Mouse (Mus musculus): ENCODE measurements at regions not wholly inside any gene's neighbourhood (a gene's known extent, or its start where the extent isn't known, plus 50 kb on each side); places are given as distances from the start of the nearest gene placed in this dataset.

- no peak overlapping the region for H3K4me2 ChIP-seq (ENCODE audit: low read depth, low read length, poor library complexity, severe bottlenecking)
- H3K4me1 ChIP-seq (ENCODE audit: insufficient read depth, low read length) = peaks cover 18% of the 10 kb centered on the region
- no peak overlapping the region for H3K27ac ChIP-seq (ENCODE audit: low read depth, low read length)
- 90% methylated on average over 2 of the region's 2 CpGs for WGBS
- H3K9me3 ChIP-seq (ENCODE audit: low read length) = no peaks in the 10 kb centered on the region
- H3K4me3 ChIP-seq (ENCODE audit: low read depth, low read length) = no peak overlapping the region
- TF ChIP-seq CTCF (IDR thresholded peaks at IDR 0.05) = no peak
- H3K9ac ChIP-seq (replicated peaks; ENCODE audit: low read length, poor library complexity, severe bottlenecking) = no peak overlapping the region
- DNase-seq (ENCODE audit: low spot score) (no peak), ATAC-seq (ENCODE audit: low FRiP score) (no peak)
- no peaks in the 10 kb centered on the region for H3K36me3 ChIP-seq (ENCODE audit: insufficient read depth, low read length)
- H3K27me3 ChIP-seq (ENCODE audit: insufficient read depth, low read length) = no peaks in the 10 kb centered on the region
Observed at GRCm38 (mm10) chr2:30697851-30698250, 103.0 kb downstream of the Cstad start.

- Histone ChIP-seq H3K4me1 (ENCODE audit: insufficient read depth, low read length) (peaks cover 27% of the 10 kb centered on the region), H3K27me3 (ENCODE audit: insufficient read depth, low read length) (no peaks in the 10 kb centered on the region), H3K4me2 (ENCODE audit: low read depth, low read length, poor library complexity, severe bottlenecking) (no peak overlapping the region), H3K9ac (replicated peaks; ENCODE audit: low read length, poor library complexity, severe bottlenecking) (0 out of 2 replicates have a peak overlapping the region, but pooled peaks have one; percentile 39), H3K27ac (ENCODE audit: low read depth, low read length) (peak overlapping the region; percentile 99), H3K9me3 (ENCODE audit: low read length) (no peaks in the 10 kb centered on the region), H3K4me3 (ENCODE audit: low read depth, low read length) (no peak overlapping the region), H3K36me3 (ENCODE audit: insufficient read depth, low read length) (no peaks in the 10 kb centered on the region)
- no peak for ATAC-seq (ENCODE audit: low FRiP score)
- WGBS = 61% methylated on average over 11 of the region's 11 CpGs
- no peak for TF ChIP-seq CTCF (IDR thresholded peaks at IDR 0.05)
- DNase-seq (ENCODE audit: low spot score) = no peak
Observed at GRCm38 (mm10) chr2:30695771-30696456, 101.1 kb downstream of the Cstad start.

- ATAC-seq (ENCODE audit: low FRiP score) (no peak), DNase-seq (ENCODE audit: low spot score) (no peak)
- H3K4me3 ChIP-seq (ENCODE audit: low read depth, low read length) = no peak overlapping the region
- H3K4me2 ChIP-seq (ENCODE audit: low read depth, low read length, poor library complexity, severe bottlenecking) = no peak overlapping the region
- H3K9me3 ChIP-seq (ENCODE audit: low read length) = no peaks in the 10 kb centered on the region
- no peaks in the 10 kb centered on the region for H3K36me3 ChIP-seq (ENCODE audit: insufficient read depth, low read length)
- no peaks in the 10 kb centered on the region for H3K27me3 ChIP-seq (ENCODE audit: insufficient read depth, low read length)
- 0 out of 2 replicates have a peak overlapping the region, but pooled peaks have one; percentile 24 for H3K9ac ChIP-seq (replicated peaks; ENCODE audit: low read length, poor library complexity, severe bottlenecking)
- H3K4me1 ChIP-seq (ENCODE audit: insufficient read depth, low read length) = peaks cover 27% of the 10 kb centered on the region
- 94% methylated on average over 1 of the region's 1 CpGs for WGBS
- peak overlapping the region; percentile 99 for H3K27ac ChIP-seq (ENCODE audit: low read depth, low read length)
- TF ChIP-seq CTCF (IDR thresholded peaks at IDR 0.05) = no peak
Observed at GRCm38 (mm10) chr2:30695041-30695440, 100.2 kb downstream of the Cstad start.

- H3K9me3 ChIP-seq (ENCODE audit: low read length) = no peaks in the 10 kb centered on the region
- peak overlapping the region; percentile 23 for H3K4me3 ChIP-seq (ENCODE audit: low read depth, low read length)
- no peaks in the 10 kb centered on the region for H3K36me3 ChIP-seq (ENCODE audit: insufficient read depth, low read length)
- under 1% methylated on average over 41 of the region's 41 CpGs for WGBS
- ATAC-seq (ENCODE audit: low FRiP score) (peak; percentile 89), DNase-seq (ENCODE audit: low spot score) (peak; percentile 97)
- no peak for TF ChIP-seq CTCF (IDR thresholded peaks at IDR 0.05)
- H3K4me1 ChIP-seq (ENCODE audit: insufficient read depth, low read length) = peaks cover 22% of the 10 kb centered on the region
- peak overlapping the region; percentile 62 for H3K9ac ChIP-seq (replicated peaks; ENCODE audit: low read length, poor library complexity, severe bottlenecking)
- peak overlapping the region; percentile 50 for H3K4me2 ChIP-seq (ENCODE audit: low read depth, low read length, poor library complexity, severe bottlenecking)
- no peaks in the 10 kb centered on the region for H3K27me3 ChIP-seq (ENCODE audit: insufficient read depth, low read length)
- H3K27ac ChIP-seq (ENCODE audit: low read depth, low read length) = peak overlapping the region; percentile 99
Observed at GRCm38 (mm10) chr2:30693206-30694035, 98.6 kb downstream of the Cstad start.

GRCm38 (mm10) chr2:30692561-30693205 is 97.8 kb downstream of the Cstad start:
- TF ChIP-seq CTCF (IDR thresholded peaks at IDR 0.05) = no peak
- Histone ChIP-seq H3K4me3 (ENCODE audit: low read depth, low read length) (no peak overlapping the region), H3K27ac (ENCODE audit: low read depth, low read length) (peak overlapping the region; percentile 99), H3K4me2 (ENCODE audit: low read depth, low read length, poor library complexity, severe bottlenecking) (peak overlapping the region; percentile 28; the same call in 1 of the 2 replicates), H3K27me3 (ENCODE audit: insufficient read depth, low read length) (no peaks in the 10 kb centered on the region), H3K4me1 (ENCODE audit: insufficient read depth, low read length) (peaks cover 22% of the 10 kb centered on the region), H3K9ac (replicated peaks; ENCODE audit: low read length, poor library complexity, severe bottlenecking) (peak overlapping the region; percentile 36; the same call in 1 of the 2 replicates), H3K9me3 (ENCODE audit: low read length) (no peaks in the 10 kb centered on the region), H3K36me3 (ENCODE audit: insufficient read depth, low read length) (no peaks in the 10 kb centered on the region)
- ATAC-seq (ENCODE audit: low FRiP score) = peak; percentile 86
- WGBS = 4% methylated on average over 13 of the region's 13 CpGs
- peak; percentile 93 for DNase-seq (ENCODE audit: low spot score)

Data from midbrain, postnatal 0 days (tissue).